Mouse (Mus musculus): ENCODE results near the gene Ripor2. TPM values are rescaled to one million over a fixed set of nuclear protein-coding genes. Genes with fewer than 3 reads are reported as not detected.

The Ripor2 gene
- polyA plus RNA-seq, 1 experiment from 2014 or later: 9.2 TPM

DNA sequence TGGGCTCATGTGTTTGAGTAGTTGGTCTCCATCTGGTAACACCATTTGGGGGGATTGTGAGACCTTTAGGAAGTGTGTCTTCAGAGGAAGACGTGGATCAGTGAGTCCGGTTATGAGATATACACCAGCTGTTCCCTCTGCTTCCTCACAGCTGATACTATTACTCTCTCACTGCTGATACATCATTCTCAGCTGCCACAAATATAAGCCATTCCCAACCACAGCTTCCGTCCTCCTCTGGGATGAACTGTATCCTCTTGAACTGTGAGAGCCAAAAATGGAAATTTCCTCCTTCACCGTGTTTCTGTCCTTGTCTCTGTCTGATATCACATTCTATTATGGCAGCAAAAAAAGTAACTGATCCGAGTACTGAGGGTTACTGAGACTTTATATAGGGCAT, 28.9 kb downstream of the Ripor2 start:
- WGBS: 90% methylated on average over 5 of the region's 5 CpGs
- peak; percentile 59 for DNase-seq (ENCODE audit: low spot score, missing footprints)
- H3K9me3 ChIP-seq (ENCODE audit: control insufficient read depth, low read length): no peaks in the 10 kb centered on the region

DNA sequence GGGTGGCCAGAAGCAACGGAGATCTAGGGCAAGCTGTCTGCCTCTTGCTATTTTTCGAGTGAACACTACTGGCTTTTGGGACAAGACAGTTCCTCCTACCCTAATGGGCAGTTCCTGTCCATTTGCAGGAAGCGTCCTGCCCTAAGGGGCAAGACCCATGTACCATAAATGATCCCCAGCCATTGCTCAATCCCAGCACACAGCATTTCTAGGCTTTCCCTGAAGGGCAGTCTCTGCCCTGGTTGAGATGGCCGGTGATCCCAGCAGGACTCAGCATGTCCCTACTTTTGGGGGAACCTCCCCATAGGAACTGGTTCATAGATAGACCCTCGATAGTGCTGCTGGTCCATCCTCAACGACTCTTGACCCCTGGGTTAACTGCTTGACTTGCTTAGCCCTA, 31.0 kb downstream of the Ripor2 start:
- no peak overlapping the region for H3K27ac ChIP-seq (ENCODE audit: low read depth, low read length)

More for the DNA sequence above, 28.9 kb downstream of the Ripor2 start:
- Histone ChIP-seq H3K27me3 (ENCODE audit: control insufficient read depth, insufficient read depth, low read length) (no peaks in the 10 kb centered on the region), H3K4me2 (no peak overlapping the region), H3K27ac (ENCODE audit: low read depth, low read length) (no peak overlapping the region), H3K9ac (ENCODE audit: low read length) (no peak overlapping the region), H3K36me3 (ENCODE audit: control insufficient read depth, insufficient read depth, low read length) (no peaks in the 10 kb centered on the region), H3K4me3 (ENCODE audit: low read depth, low read length) (no peak overlapping the region), H3K4me1 (ENCODE audit: control insufficient read depth, insufficient read depth, low read length) (no peaks in the 10 kb centered on the region)
- ATAC-seq (ENCODE audit: low FRiP score): no peak

DNA sequence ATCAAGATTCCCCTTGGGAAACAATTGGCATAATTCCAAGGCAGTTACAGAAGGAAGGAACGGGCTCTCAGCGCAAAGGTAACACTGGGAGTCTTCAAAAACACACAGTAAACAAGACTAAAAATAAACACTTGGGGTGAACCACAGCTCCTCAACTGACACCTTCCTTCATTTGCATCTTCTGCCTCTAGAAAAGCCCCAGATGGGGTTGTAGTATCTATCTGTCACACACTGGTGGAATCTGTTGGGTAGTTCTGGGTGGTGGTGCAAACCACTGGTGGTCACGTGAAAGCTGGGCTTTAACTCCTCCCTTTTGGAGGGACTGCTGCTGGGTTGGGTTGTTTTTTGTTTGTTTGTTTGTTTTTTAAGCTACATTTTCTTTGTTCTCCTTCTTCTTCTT, 31.4 kb downstream of the Ripor2 start:
- DNase-seq (ENCODE audit: low spot score, missing footprints) (peak; percentile 41), ATAC-seq (ENCODE audit: low FRiP score) (no peak)
- Histone ChIP-seq H3K27ac (ENCODE audit: low read depth, low read length) (no peak overlapping the region), H3K9me3 (ENCODE audit: control insufficient read depth, low read length) (no peaks in the 10 kb centered on the region), H3K4me2 (no peak overlapping the region), H3K36me3 (ENCODE audit: control insufficient read depth, insufficient read depth, low read length) (no peaks in the 10 kb centered on the region), H3K4me1 (ENCODE audit: control insufficient read depth, insufficient read depth, low read length) (no peaks in the 10 kb centered on the region; the same call in 1 of the 2 replicates), H3K4me3 (ENCODE audit: low read depth, low read length) (no peak overlapping the region), H3K9ac (ENCODE audit: low read length) (no peak overlapping the region), H3K27me3 (ENCODE audit: control insufficient read depth, insufficient read depth, low read length) (no peaks in the 10 kb centered on the region)
- 78% methylated on average over 3 of the region's 3 CpGs for WGBS

More for the DNA sequence above, 31.0 kb downstream of the Ripor2 start:
- no peaks in the 10 kb centered on the region for H3K9me3 ChIP-seq (ENCODE audit: control insufficient read depth, low read length)
- 88% methylated on average over 6 of the region's 6 CpGs for WGBS
- H3K36me3 ChIP-seq (ENCODE audit: control insufficient read depth, insufficient read depth, low read length): no peaks in the 10 kb centered on the region
- H3K4me2 ChIP-seq: no peak overlapping the region
- H3K27me3 ChIP-seq (ENCODE audit: control insufficient read depth, insufficient read depth, low read length): no peaks in the 10 kb centered on the region
- H3K9ac ChIP-seq (ENCODE audit: low read length): no peak overlapping the region
- H3K4me1 ChIP-seq (ENCODE audit: control insufficient read depth, insufficient read depth, low read length): no peaks in the 10 kb centered on the region; the same call in 1 of the 2 replicates
- no peak overlapping the region for H3K4me3 ChIP-seq (ENCODE audit: low read depth, low read length)
- no peak for ATAC-seq (ENCODE audit: low FRiP score)
- DNase-seq (ENCODE audit: low spot score, missing footprints): peak; percentile 2

DNA sequence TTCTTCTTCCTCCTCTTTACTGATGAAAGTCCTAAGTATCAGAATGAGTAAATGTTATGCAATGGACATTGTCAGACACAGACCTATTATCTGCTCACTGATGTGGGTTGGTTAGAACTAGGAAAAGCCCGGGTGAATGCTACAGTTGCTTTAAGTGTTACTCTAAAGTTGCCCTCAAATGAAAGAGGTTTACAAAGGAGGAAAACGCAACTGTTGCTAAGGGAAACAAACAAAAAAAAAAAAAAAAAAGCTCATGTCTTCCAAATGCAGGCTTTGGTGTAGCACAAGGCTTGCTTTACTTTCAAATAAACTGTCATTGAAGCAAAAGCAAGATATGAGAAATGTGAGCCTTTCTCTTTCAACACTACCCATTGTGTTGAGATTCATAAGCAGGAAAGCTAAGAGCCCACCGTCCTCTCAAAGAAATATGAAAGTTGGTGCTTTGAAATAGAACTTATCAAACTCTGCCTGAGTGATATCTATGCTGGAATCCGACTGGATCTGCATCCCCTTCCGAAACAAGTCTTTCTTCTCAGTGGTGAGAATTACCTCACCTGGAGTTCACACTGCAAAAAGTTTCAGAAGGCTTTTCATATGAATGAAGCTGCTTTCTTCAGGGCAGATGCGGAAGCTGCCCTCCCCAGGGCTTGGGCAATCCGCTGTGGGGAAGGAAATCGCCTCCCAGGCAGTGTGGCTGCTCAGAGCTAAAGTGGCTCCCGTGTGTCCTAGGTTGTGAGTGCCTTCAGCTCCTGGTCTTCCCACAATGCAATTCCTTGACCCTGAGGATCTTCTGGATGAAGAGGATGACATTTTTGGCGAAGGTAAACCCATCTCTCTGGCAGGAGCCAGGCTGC, 32.2 kb downstream of the Ripor2 start:
- ATAC-seq (ENCODE audit: low FRiP score) (no peak), DNase-seq (ENCODE audit: low spot score, missing footprints) (peak; percentile 23)
- Histone ChIP-seq H3K9ac (ENCODE audit: low read length) (no peak overlapping the region), H3K27ac (ENCODE audit: low read depth, low read length) (no peak overlapping the region), H3K4me1 (ENCODE audit: control insufficient read depth, insufficient read depth, low read length) (no peaks in the 10 kb centered on the region; the same call in 1 of the 2 replicates), H3K4me3 (ENCODE audit: low read depth, low read length) (no peak overlapping the region), H3K36me3 (ENCODE audit: control insufficient read depth, insufficient read depth, low read length) (no peaks in the 10 kb centered on the region), H3K9me3 (ENCODE audit: control insufficient read depth, low read length) (no peaks in the 10 kb centered on the region), H3K4me2 (no peak overlapping the region), H3K27me3 (ENCODE audit: control insufficient read depth, insufficient read depth, low read length) (no peaks in the 10 kb centered on the region)
- 67% methylated on average over 10 of the region's 10 CpGs for WGBS

DNA sequence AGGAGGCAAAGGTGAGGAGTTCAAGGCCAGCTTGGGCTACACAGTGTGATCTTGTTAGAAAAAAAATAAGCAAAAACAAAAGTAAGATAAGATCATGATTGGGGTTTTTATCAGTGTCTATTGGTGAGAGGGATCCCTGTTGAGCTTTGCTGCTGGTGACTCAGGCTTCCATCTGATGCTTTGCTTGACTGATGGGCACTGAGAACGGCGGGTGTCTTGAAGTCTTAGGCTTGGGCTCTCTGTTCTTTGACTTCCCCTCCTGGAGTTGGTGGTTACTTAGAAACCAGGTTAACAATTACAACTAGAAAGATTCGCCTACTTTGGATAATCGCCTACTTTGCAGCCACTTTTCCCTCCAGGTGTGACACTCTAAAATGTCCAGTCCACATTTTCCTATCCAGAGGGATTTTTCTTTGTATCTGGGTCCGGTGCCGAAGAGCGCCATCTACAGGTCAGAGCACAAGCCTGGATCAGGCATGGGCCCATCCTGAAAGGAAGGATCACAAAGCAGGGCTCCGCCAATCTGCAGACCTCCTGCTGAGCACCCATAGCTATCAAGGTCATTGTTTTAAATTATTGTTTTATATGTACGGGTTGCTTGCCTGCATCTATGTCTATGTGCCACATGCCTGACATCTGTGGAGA, 34.1 kb downstream of the Ripor2 start:
- H3K36me3 ChIP-seq (ENCODE audit: control insufficient read depth, insufficient read depth, low read length): no peaks in the 10 kb centered on the region
- H3K9me3 ChIP-seq (ENCODE audit: control insufficient read depth, low read length): no peaks in the 10 kb centered on the region
- H3K4me1 ChIP-seq (ENCODE audit: control insufficient read depth, insufficient read depth, low read length): no peaks in the 10 kb centered on the region; the same call in 1 of the 2 replicates
- DNase-seq (ENCODE audit: low spot score, missing footprints): peak; percentile 79
- no peak for ATAC-seq (ENCODE audit: low FRiP score)
- WGBS: 55% methylated on average over 9 of the region's 9 CpGs
- H3K27ac ChIP-seq (ENCODE audit: low read depth, low read length): no peak overlapping the region
- H3K4me2 ChIP-seq: no peak overlapping the region
- no peaks in the 10 kb centered on the region for H3K27me3 ChIP-seq (ENCODE audit: control insufficient read depth, insufficient read depth, low read length)
- no peak overlapping the region for H3K9ac ChIP-seq (ENCODE audit: low read length)
- no peak overlapping the region for H3K4me3 ChIP-seq (ENCODE audit: low read depth, low read length)

DNA sequence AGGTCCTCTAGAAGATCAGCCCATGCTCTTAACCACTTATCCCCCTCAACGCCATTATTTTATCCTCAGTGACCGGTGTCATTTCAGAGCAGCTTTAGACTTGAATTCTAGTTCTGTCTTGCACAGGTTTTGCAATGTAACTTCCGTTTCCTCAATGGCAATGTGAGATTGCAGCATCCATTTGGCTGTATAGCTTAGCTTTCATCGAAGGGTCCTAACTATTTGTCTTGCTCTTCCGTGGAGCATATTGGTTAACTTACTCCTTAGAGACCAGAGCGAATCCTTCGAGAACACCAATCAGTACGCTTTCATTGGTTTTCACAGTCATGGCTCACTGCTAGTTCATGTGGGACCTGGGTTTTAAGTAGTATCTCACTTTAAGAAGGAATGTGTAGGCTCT, 34.7 kb downstream of the Ripor2 start:
- Histone ChIP-seq H3K36me3 (ENCODE audit: control insufficient read depth, insufficient read depth, low read length) (no peaks in the 10 kb centered on the region), H3K4me3 (ENCODE audit: low read depth, low read length) (no peak overlapping the region), H3K4me1 (ENCODE audit: control insufficient read depth, insufficient read depth, low read length) (no peaks in the 10 kb centered on the region; the same call in 1 of the 2 replicates), H3K4me2 (no peak overlapping the region), H3K9me3 (ENCODE audit: control insufficient read depth, low read length) (no peaks in the 10 kb centered on the region), H3K27ac (ENCODE audit: low read depth, low read length) (no peak overlapping the region), H3K27me3 (ENCODE audit: control insufficient read depth, insufficient read depth, low read length) (no peaks in the 10 kb centered on the region), H3K9ac (ENCODE audit: low read length) (no peak overlapping the region)
- no peak for ATAC-seq (ENCODE audit: low FRiP score)
- WGBS: 91% methylated on average over 8 of the region's 8 CpGs
- DNase-seq (ENCODE audit: low spot score, missing footprints): peak; percentile 69

DNA sequence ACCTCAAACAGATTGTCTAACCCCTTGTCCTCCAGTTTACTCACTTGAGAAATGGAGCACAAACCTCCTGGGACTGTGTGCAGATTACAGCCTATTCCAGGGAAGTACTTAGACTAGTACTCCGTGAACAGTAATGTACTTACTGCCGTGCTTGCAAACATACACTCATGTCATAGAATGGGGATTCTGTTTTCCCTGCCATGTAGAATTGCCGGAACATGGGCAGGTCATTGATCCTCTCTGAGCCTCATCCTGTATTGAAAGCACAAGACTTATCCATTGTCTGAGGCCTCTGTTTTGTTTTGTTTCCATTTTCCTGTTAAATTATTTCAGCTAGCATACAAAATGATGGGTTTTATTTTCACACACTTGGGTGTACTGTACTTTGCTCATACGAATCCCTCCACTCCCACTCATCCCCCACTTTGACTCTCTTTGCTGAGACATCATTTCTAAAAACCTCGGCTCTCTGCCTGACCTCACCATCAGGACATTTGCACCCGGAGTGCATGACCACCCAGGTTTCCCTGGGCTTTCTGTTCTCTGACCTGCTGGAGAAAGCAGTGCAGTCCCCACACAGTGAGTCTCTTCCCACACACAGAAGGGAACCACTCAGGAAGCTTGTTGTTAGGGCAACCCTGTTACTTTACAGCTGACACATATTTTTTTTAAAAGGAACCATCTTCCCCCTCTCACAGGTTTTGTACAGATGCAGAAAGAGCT, 35.2 kb downstream of the Ripor2 start:
- Histone ChIP-seq H3K27ac (ENCODE audit: low read depth, low read length) (no peak overlapping the region), H3K4me1 (ENCODE audit: control insufficient read depth, insufficient read depth, low read length) (no peaks in the 10 kb centered on the region; the same call in 1 of the 2 replicates), H3K27me3 (ENCODE audit: control insufficient read depth, insufficient read depth, low read length) (no peaks in the 10 kb centered on the region), H3K36me3 (ENCODE audit: control insufficient read depth, insufficient read depth, low read length) (no peaks in the 10 kb centered on the region), H3K9ac (ENCODE audit: low read length) (no peak overlapping the region), H3K9me3 (ENCODE audit: control insufficient read depth, low read length) (no peaks in the 10 kb centered on the region), H3K4me2 (no peak overlapping the region), H3K4me3 (ENCODE audit: low read depth, low read length) (no peak overlapping the region)
- ATAC-seq (ENCODE audit: low FRiP score) (no peak), DNase-seq (ENCODE audit: low spot score, missing footprints) (peak; percentile 81)
- 60% methylated on average over 6 of the region's 6 CpGs for WGBS

DNA sequence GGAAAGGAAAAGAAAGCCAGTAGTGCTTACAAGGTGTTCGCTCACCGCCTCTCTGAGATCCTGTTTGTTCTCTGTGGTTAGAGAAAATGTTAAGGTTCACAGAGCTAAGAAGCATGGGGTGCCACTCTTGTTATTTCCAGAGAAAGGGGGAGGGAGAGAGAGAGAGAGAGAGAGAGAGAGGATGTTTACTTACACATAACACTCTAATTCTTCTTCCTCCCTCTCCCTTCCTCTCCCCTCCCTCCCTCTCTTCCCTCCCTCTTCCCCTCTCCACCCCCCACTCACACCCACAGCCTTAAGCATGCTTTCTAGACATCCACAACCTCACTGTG, 35.8 kb downstream of the Ripor2 start:
- 70% methylated on average over 2 of the region's 2 CpGs for WGBS
- Histone ChIP-seq H3K27me3 (ENCODE audit: control insufficient read depth, insufficient read depth, low read length) (no peaks in the 10 kb centered on the region), H3K36me3 (ENCODE audit: control insufficient read depth, insufficient read depth, low read length) (no peaks in the 10 kb centered on the region), H3K4me3 (ENCODE audit: low read depth, low read length) (no peak overlapping the region), H3K9me3 (ENCODE audit: control insufficient read depth, low read length) (no peaks in the 10 kb centered on the region), H3K4me1 (ENCODE audit: control insufficient read depth, insufficient read depth, low read length) (no peaks in the 10 kb centered on the region; the same call in 1 of the 2 replicates), H3K27ac (ENCODE audit: low read depth, low read length) (no peak overlapping the region), H3K4me2 (no peak overlapping the region), H3K9ac (ENCODE audit: low read length) (no peak overlapping the region)
- ATAC-seq (ENCODE audit: low FRiP score) (no peak), DNase-seq (ENCODE audit: low spot score, missing footprints) (peak; percentile 83)

DNA sequence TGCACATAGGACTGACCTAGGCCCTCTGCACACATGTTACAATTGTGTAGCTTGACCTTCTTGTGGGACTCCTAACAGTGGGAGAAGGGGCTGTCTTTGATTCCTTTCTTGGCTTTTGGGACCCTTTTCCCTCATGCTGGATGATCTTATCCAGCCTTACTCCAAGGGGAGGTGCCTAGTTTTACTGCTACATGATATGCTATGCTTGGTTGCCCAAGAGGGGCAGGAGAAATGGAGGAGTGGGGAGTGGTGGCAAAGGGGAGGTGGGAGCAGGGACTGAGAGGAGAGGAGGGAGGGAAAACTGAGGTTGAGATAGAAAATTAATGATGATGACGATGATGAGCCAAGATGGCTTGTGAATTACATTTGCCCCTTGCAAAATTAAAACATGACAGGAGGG, 37.7 kb downstream of the Ripor2 start:
- WGBS: 93% methylated on average over 1 of the region's 1 CpGs
- H3K36me3 ChIP-seq (ENCODE audit: control insufficient read depth, insufficient read depth, low read length): no peaks in the 10 kb centered on the region
- no peak for ATAC-seq (ENCODE audit: low FRiP score)

More for the DNA sequence above, 37.7 kb downstream of the Ripor2 start:
- peaks cover under 1% of the 10 kb centered on the region for H3K4me1 ChIP-seq (ENCODE audit: control insufficient read depth, insufficient read depth, low read length)
- H3K9me3 ChIP-seq (ENCODE audit: control insufficient read depth, low read length): no peaks in the 10 kb centered on the region
- H3K27ac ChIP-seq (ENCODE audit: low read depth, low read length): no peak overlapping the region
- H3K27me3 ChIP-seq (ENCODE audit: control insufficient read depth, insufficient read depth, low read length): no peaks in the 10 kb centered on the region
- DNase-seq (ENCODE audit: low spot score, missing footprints): peak; percentile 28
- no peak overlapping the region for H3K4me3 ChIP-seq (ENCODE audit: low read depth, low read length)
- no peak overlapping the region for H3K4me2 ChIP-seq
- H3K9ac ChIP-seq (ENCODE audit: low read length): no peak overlapping the region
